Mouse (Mus musculus): ENCODE data around the gene Zfp715. TPM values are rescaled to one million over a fixed set of nuclear protein-coding genes. Genes with fewer than 3 reads are reported as not detected.
A peak's percentile ranks its signal among the peaks of the same experiment; 100 is the strongest.

Zfp715 gene
- polyA plus RNA-seq, 1 experiment = 2.9 TPM

- TF ChIP-seq POLR2A (IDR thresholded peaks at IDR 0.05; ENCODE audit: low read depth, low read length) (no peak), CTCF (IDR thresholded peaks at IDR 0.05; ENCODE audit: extremely low read depth, insufficient read depth, insufficient read length, insufficient replicate concordance) (no peak)
- 55% methylated on average over 4 of the region's 4 CpGs for WGBS
Measured at GRCm38 (mm10) chr7:43340771-43341170, 27.7 kb upstream of the Zfp715 start.

GRCm38 (mm10) chr7:43333899-43334298 lies 20.8 kb upstream of the Zfp715 start:
- H3K4me3 ChIP-seq (ENCODE audit: extremely low read depth, insufficient read depth, insufficient read length) = no peak overlapping the region
- TF ChIP-seq CTCF (IDR thresholded peaks at IDR 0.05; ENCODE audit: extremely low read depth, insufficient read depth, insufficient read length, insufficient replicate concordance) (no peak), POLR2A (IDR thresholded peaks at IDR 0.05; ENCODE audit: low read depth, low read length) (no peak)
- H3K4me1 ChIP-seq (ENCODE audit: control insufficient read depth, insufficient read depth, insufficient read length) = no peaks in the 10 kb centered on the region
- WGBS = 84% methylated on average over 2 of the region's 2 CpGs
- H3K27ac ChIP-seq (ENCODE audit: insufficient read depth, low read length) = no peak overlapping the region
- no peaks in the 10 kb centered on the region for H3K27me3 ChIP-seq (ENCODE audit: control insufficient read depth, insufficient read depth, low read length)
- no peaks in the 10 kb centered on the region for H3K36me3 ChIP-seq (ENCODE audit: control insufficient read depth, insufficient read depth, low read length)
- DNase-seq (ENCODE audit: low read depth in 1 of 2, low spot score in 2 of 2) = no peak

More at GRCm38 (mm10) chr7:43340771-43341170, 27.7 kb upstream of the Zfp715 start:
- H3K27ac ChIP-seq (ENCODE audit: insufficient read depth, low read length) = no peak overlapping the region
- H3K36me3 ChIP-seq (ENCODE audit: control insufficient read depth, insufficient read depth, low read length) = no peaks in the 10 kb centered on the region
- no peak for DNase-seq (ENCODE audit: low read depth in 1 of 2, low spot score in 2 of 2)
- no peaks in the 10 kb centered on the region for H3K27me3 ChIP-seq (ENCODE audit: control insufficient read depth, insufficient read depth, low read length)
- no peaks in the 10 kb centered on the region for H3K4me1 ChIP-seq (ENCODE audit: control insufficient read depth, insufficient read depth, insufficient read length)
- H3K4me3 ChIP-seq (ENCODE audit: extremely low read depth, insufficient read depth, insufficient read length) = no peak overlapping the region

DNA sequence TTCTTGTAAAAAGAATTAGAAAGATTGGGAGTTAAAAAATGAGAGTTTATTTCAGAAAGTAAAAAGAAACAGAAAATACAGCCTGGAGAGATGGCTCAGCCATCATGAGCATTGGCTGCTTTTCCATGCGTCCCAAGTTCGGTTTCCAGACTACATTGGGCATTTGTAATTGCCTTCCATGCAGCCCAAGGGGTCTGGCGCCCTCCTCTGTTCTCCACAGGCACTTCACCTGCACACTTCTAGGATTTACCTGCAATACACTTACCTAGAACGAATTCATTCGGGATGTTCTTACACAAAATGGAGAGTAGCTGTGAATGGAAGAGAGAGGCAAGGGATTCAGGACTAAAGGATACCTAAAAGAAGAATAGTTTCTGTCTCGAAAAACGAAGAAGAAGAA lies 20.1 kb upstream of the Zfp715 start:
- no peak overlapping the region for H3K4me3 ChIP-seq (ENCODE audit: extremely low read depth, insufficient read depth, insufficient read length)
- no peaks in the 10 kb centered on the region for H3K36me3 ChIP-seq (ENCODE audit: control insufficient read depth, insufficient read depth, low read length)
- H3K4me1 ChIP-seq (ENCODE audit: control insufficient read depth, insufficient read depth, insufficient read length) = no peaks in the 10 kb centered on the region
- H3K27me3 ChIP-seq (ENCODE audit: control insufficient read depth, insufficient read depth, low read length) = no peaks in the 10 kb centered on the region
- H3K27ac ChIP-seq (ENCODE audit: insufficient read depth, low read length) = no peak overlapping the region
- TF ChIP-seq POLR2A (IDR thresholded peaks at IDR 0.05; ENCODE audit: low read depth, low read length) = no peak
- peak; percentile 26; the same call in 1 of the 2 replicates for TF ChIP-seq CTCF (IDR thresholded peaks at IDR 0.05; ENCODE audit: extremely low read depth, insufficient read depth, insufficient read length, insufficient replicate concordance)
- no peak for DNase-seq (ENCODE audit: low read depth in 1 of 2, low spot score in 2 of 2)
- 19% methylated on average over 7 of the region's 7 CpGs for WGBS

- Histone ChIP-seq H3K4me1 (ENCODE audit: control insufficient read depth, insufficient read depth, insufficient read length) (no peaks in the 10 kb centered on the region), H3K27ac (ENCODE audit: insufficient read depth, low read length) (no peak overlapping the region), H3K36me3 (ENCODE audit: control insufficient read depth, insufficient read depth, low read length) (no peaks in the 10 kb centered on the region), H3K27me3 (ENCODE audit: control insufficient read depth, insufficient read depth, low read length) (no peaks in the 10 kb centered on the region), H3K4me3 (ENCODE audit: extremely low read depth, insufficient read depth, insufficient read length) (no peak overlapping the region)
- TF ChIP-seq CTCF (IDR thresholded peaks at IDR 0.05; ENCODE audit: extremely low read depth, insufficient read depth, insufficient read length, insufficient replicate concordance) (no peak), POLR2A (IDR thresholded peaks at IDR 0.05; ENCODE audit: low read depth, low read length) (no peak)
- DNase-seq (ENCODE audit: low read depth in 1 of 2, low spot score in 2 of 2) = no peak
- 70% methylated on average over 4 of the region's 4 CpGs for WGBS
Measured at GRCm38 (mm10) chr7:43328101-43328500, 15.0 kb upstream of the Zfp715 start.

DNA sequence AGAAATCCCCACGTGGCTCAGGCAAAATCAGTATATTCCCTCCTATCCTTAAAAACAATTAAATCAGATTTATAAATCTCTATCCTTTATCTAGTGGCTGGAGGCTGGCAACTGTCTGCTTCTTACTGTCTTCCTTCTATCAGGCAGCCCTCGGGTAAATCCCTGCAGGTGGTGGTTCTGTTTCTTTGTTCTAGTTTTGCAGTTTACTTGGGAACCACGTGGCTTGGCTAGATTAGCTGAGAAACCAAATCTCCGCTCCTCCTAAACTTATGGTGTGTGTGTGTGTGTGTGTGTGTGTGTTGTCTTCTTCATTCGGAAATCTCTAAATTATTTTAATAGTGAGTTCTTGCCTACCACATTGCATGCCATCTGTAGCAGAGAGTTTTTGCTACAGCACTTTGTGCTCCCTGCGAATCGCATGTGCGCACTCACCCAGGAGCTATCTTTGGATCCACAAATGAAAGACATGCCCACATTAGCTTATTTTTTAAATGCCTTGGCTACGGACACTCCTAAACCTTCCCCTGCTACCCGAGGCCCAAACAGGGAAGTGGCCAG lies 13.2 kb upstream of the Zfp715 start:
- Histone ChIP-seq H3K27ac (ENCODE audit: insufficient read depth, low read length) (no peak overlapping the region), H3K4me1 (ENCODE audit: control insufficient read depth, insufficient read depth, insufficient read length) (no peaks in the 10 kb centered on the region), H3K4me3 (ENCODE audit: extremely low read depth, insufficient read depth, insufficient read length) (no peak overlapping the region), H3K36me3 (ENCODE audit: control insufficient read depth, insufficient read depth, low read length) (no peaks in the 10 kb centered on the region), H3K27me3 (ENCODE audit: control insufficient read depth, insufficient read depth, low read length) (no peaks in the 10 kb centered on the region)
- WGBS = 63% methylated on average over 10 of the region's 10 CpGs
- no peak for DNase-seq (ENCODE audit: low read depth in 1 of 2, low spot score in 2 of 2)
- TF ChIP-seq POLR2A (IDR thresholded peaks at IDR 0.05; ENCODE audit: low read depth, low read length) (no peak), CTCF (IDR thresholded peaks at IDR 0.05; ENCODE audit: extremely low read depth, insufficient read depth, insufficient read length, insufficient replicate concordance) (no peak)

- Histone ChIP-seq H3K27me3 (ENCODE audit: control insufficient read depth, insufficient read depth, low read length) (no peaks in the 10 kb centered on the region), H3K27ac (ENCODE audit: insufficient read depth, low read length) (peak overlapping the region; percentile 82), H3K4me3 (ENCODE audit: extremely low read depth, insufficient read depth, insufficient read length) (peak overlapping the region; percentile 87), H3K36me3 (ENCODE audit: control insufficient read depth, insufficient read depth, low read length) (peaks cover 8% of the 10 kb centered on the region), H3K4me1 (ENCODE audit: control insufficient read depth, insufficient read depth, insufficient read length) (no peaks in the 10 kb centered on the region; the same call in 1 of the 2 replicates)
- TF ChIP-seq POLR2A (IDR thresholded peaks at IDR 0.05; ENCODE audit: low read depth, low read length) (no peak), CTCF (IDR thresholded peaks at IDR 0.05; ENCODE audit: extremely low read depth, insufficient read depth, insufficient read length, insufficient replicate concordance) (no peak)
- WGBS = 1% methylated on average over 32 of the region's 32 CpGs
- peak; percentile 5 to 41 for DNase-seq (ENCODE audit: low read depth in 1 of 2, low spot score in 2 of 2)
Measured at GRCm38 (mm10) chr7:43312386-43313012, 595 bp downstream of the Zfp715 start.

GRCm38 (mm10) chr7:43311632-43312031 lies 1.5 kb downstream of the Zfp715 start:
- WGBS = 65% methylated on average over 6 of the region's 6 CpGs
- no peak overlapping the region for H3K27ac ChIP-seq (ENCODE audit: insufficient read depth, low read length)
- DNase-seq (ENCODE audit: low read depth in 1 of 2, low spot score in 2 of 2) = no peak
- TF ChIP-seq CTCF (IDR thresholded peaks at IDR 0.05; ENCODE audit: extremely low read depth, insufficient read depth, insufficient read length, insufficient replicate concordance) (no peak), POLR2A (IDR thresholded peaks at IDR 0.05; ENCODE audit: low read depth, low read length) (no peak)
- H3K4me1 ChIP-seq (ENCODE audit: control insufficient read depth, insufficient read depth, insufficient read length) = no peaks in the 10 kb centered on the region; the same call in 1 of the 2 replicates
- H3K4me3 ChIP-seq (ENCODE audit: extremely low read depth, insufficient read depth, insufficient read length) = no peak overlapping the region
- H3K36me3 ChIP-seq (ENCODE audit: control insufficient read depth, insufficient read depth, low read length) = peaks cover 8% of the 10 kb centered on the region
- no peaks in the 10 kb centered on the region for H3K27me3 ChIP-seq (ENCODE audit: control insufficient read depth, insufficient read depth, low read length)

Data from spleen, adult 2 months (tissue).